Mouse (Mus musculus) liver, adult 2 months (tissue): ENCODE measurements around the gene Creg1.

Experiments
- CTCF ChIP-seq: fragments of 200-500 bp; IDR thresholded peaks from 2 replicates; pipeline ENCODE4 v1.5.1; 2011; ENCODE audit warnings: low read depth, low read length, control low read depth
- POLR2A ChIP-seq: fragments of 200-500 bp; IDR thresholded peaks from 2 replicates; pipeline ENCODE4 v1.6.1; 2011; ENCODE audit warnings: low read length, control low read depth; ENCODE audit not compliant: insufficient read depth; ENCODE audit errors: extremely low read depth

- peak; percentile 82 for TF ChIP-seq CTCF
- TF ChIP-seq POLR2A, result no peak
Observed at GRCm38 (mm10) chr1:165780586-165781111, 17.1 kb downstream of the Creg1 start.
